Mouse (Mus musculus) small intestine, adult 2 months (tissue): ENCODE data around the gene Vmn1r119. TPM values are rescaled to one million over a fixed set of nuclear protein-coding genes. Genes with fewer than 3 reads are reported as not detected.
"Not testable (repeated sequence)": the region's sequence is repeated elsewhere in the genome, so short reads cannot be mapped to it uniquely, and the experiment has no call there.

Experiments used
- H3K27ac ChIP-seq: fragments of 200-500 bp; 2 replicates; pipeline ENCODE4 v1.5.1; 2012; ENCODE audit warnings: low read depth, low read length, control low read depth, inconsistent platforms; ENCODE audit not compliant: insufficient read depth
- H3K27me3 ChIP-seq: fragments of 200-500 bp; 2 replicates; pipeline ENCODE4 v1.6.1; 2012; ENCODE audit warnings: mild to moderate bottlenecking, moderate library complexity, low read length, inconsistent platforms; ENCODE audit not compliant: control insufficient read depth, insufficient read depth
- H3K36me3 ChIP-seq: fragments of 200-500 bp; 2 replicates; pipeline ENCODE4 v1.6.1; 2012; ENCODE audit warnings: mild to moderate bottlenecking, low read length, control low read depth, inconsistent platforms; ENCODE audit not compliant: control insufficient read depth, insufficient read depth
- H3K4me1 ChIP-seq: fragments of 200-500 bp; 2 replicates; pipeline ENCODE4 v1.6.1; 2012; ENCODE audit warnings: low read length, inconsistent platforms, mixed read lengths; ENCODE audit not compliant: control insufficient read depth, insufficient read depth, insufficient read length
- H3K4me3 ChIP-seq: fragments of 200-500 bp; 2 replicates; pipeline ENCODE4 v1.5.1; 2012; ENCODE audit warnings: low read depth, mild to moderate bottlenecking, control low read depth, inconsistent platforms, low read length, moderate library complexity
- WGBS: fragments of 180-500 bp; shearing (Covaris S2); methylation state at CpG from one replicate; pipeline ENCODE4 v1.1.7; 2018; 5-methylcytosine and 5-hydroxymethylcytosine counted together
- polyA plus RNA-seq: library from polyadenylated mRNA; depleted of rRNA; stranded (reverse); fragments of >200 nt; gene quantifications from 2 replicates; pipeline ENCODE4 v1.2.3, GENCODE M21; 2012; rRNA removed

The Vmn1r119 gene
- polyA plus RNA-seq = not detected in 2 replicates

- H3K4me1 ChIP-seq, H3K27ac ChIP-seq, H3K4me3 ChIP-seq, H3K27me3 ChIP-seq, H3K36me3 ChIP-seq: not testable (repeated sequence)
- WGBS = no CpG with 5 or more reads among the region's 2 CpGs
These were observed at the start of gene Vmn1r119 for GRCm38 (mm10) chr7:21012355-21012754. Gene Vmn1r119 (minus strand): TSS chr7:21012455.

DNA sequence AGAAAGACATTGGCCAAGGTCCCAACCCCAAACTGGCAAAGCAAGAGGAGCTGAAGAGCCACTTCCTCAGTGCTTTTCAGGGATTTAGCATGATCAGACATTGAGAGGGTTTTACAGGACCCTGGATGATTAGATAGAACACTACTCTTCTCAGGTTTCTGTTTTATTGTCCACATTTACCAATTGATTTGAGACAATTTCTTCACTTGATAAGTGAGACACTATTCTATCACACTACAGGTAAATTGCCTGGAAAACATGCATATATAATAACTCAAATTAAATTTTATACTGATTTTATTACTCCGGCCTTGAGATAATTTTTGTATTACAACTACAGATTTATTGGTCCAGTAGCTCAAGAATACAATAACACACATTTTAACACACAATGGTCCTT is 41.4 kb upstream of the Vmn1r119 start, which contains the start of gene Vmn1r120:
Gene Vmn1r120 (minus strand): TSS at position 101 of the 400 bp plus-strand sequence.
- H3K4me1 ChIP-seq = not testable (repeated sequence)
- 67% methylated on average over 1 of the region's 1 CpGs for WGBS

More for the DNA sequence above, 41.4 kb upstream of the Vmn1r119 start, which contains the start of gene Vmn1r120:
- not testable (repeated sequence) for H3K36me3 ChIP-seq, H3K4me3 ChIP-seq, H3K27me3 ChIP-seq, H3K27ac ChIP-seq

Other genes starting within 250 kb of the Vmn1r119 start
- not detected in 2 replicates for gene Vmn1r112, start 241.3 kb downstream of the Vmn1r119 start, polyA plus RNA-seq
- not detected in 2 replicates for gene Vmn1r113, start 225.2 kb downstream of the Vmn1r119 start, polyA plus RNA-seq
- gene Vmn1r114, start 200.3 kb downstream of the Vmn1r119 start, polyA plus RNA-seq = not detected in 2 replicates
- gene Vmn1r115, start 167.5 kb downstream of the Vmn1r119 start, polyA plus RNA-seq = not detected in 2 replicates
- not detected in 2 replicates for gene Vmn1r116, start 140.2 kb downstream of the Vmn1r119 start, polyA plus RNA-seq
- not detected in 2 replicates for gene Vmn1r117, start 128.3 kb downstream of the Vmn1r119 start, polyA plus RNA-seq
- not detected in 2 replicates for gene Vmn1r118, start 100.1 kb downstream of the Vmn1r119 start, polyA plus RNA-seq
- not detected in 2 replicates for gene Vmn1r120, start 41.3 kb upstream of the Vmn1r119 start, polyA plus RNA-seq
- gene Vmn1r121, start 86.1 kb upstream of the Vmn1r119 start, polyA plus RNA-seq = not detected in 2 replicates
- not detected in 2 replicates for gene Vmn1r122, start 121.7 kb upstream of the Vmn1r119 start, polyA plus RNA-seq
- gene Vmn1r123, start 149.7 kb upstream of the Vmn1r119 start, polyA plus RNA-seq = not detected in 2 replicates
- gene Gm5157, start 178.0 kb upstream of the Vmn1r119 start, polyA plus RNA-seq = not detected in 2 replicates
- not detected in 2 replicates for gene Vmn1r124, start 248.2 kb upstream of the Vmn1r119 start, polyA plus RNA-seq